In the genomic region with DNA sequence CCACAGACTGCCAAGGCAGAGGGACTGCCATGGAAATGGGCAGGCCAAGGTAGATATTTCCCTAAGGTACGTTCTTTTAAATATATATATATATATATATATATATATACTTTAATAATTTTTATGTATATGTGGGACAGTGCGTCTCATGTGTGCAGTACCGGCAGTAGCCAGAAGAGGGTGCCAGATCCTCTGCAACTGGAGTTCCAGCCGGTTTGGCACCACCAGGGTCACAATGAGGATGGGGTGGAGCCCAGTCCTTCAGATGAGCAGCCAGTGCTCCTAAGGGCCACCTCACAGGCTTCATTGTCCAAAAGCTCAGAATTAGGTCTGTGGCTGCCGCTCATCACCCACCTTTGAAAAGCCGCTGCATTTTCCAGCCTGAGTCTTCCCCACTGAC, we compare ENCODE assay signal across 9 mouse cellular contexts. TPM values are rescaled to one million over a fixed set of nuclear protein-coding genes. Genes with fewer than 3 reads are reported as not detected.
A peak's percentile ranks its signal among the peaks of the same experiment; 100 is the strongest.
DNase-seq lines count a peak whose midpoint lies in the region; TF ChIP-seq lines count a peak whose summit lies in the region.
"Had no signal": no experiment of that assay in that cellular context is flagged by ENCODE, and none has a peak within 500 bp of the region (broad histone marks: within the 10 kb centered on the region; RNA-seq: fewer than 3 reads in every experiment).

No protein-coding gene starts in this region.

- H3K4me3 ChIP-seq in heart, adult 2 months: no peak overlapping the region
- no peak overlapping the region for H3K4me3 ChIP-seq in small intestine, adult 2 months (ENCODE audit: low read depth, low read length)

- TF ChIP-seq EP300 in heart, adult 2 months (IDR thresholded peaks at IDR 0.05; ENCODE audit: insufficient read depth, low read depth, low read length): no peak

- WGBS in heart, adult 2 months: 43% methylated on average over 6 of the region's 6 CpGs
- 51% methylated on average over 6 of the region's 6 CpGs for WGBS in small intestine, adult 2 months

- H3K4me1 ChIP-seq in heart, adult 2 months (ENCODE audit: control insufficient read depth, insufficient read depth, low read length): no peaks in the 10 kb centered on the region
- no peaks in the 10 kb centered on the region for H3K4me1 ChIP-seq in small intestine, adult 2 months (ENCODE audit: control insufficient read depth, insufficient read depth, insufficient read length, low read length)

- intact Hi-C loops in heart, adult 2 months (cut with DNase I): no loop called here

- no peaks in the 10 kb centered on the region for H3K79me2 ChIP-seq in heart, adult 2 months (replicated peaks; ENCODE audit: control insufficient read depth, insufficient read depth, low read length)

- no peak for TF ChIP-seq POLR2A in heart, adult 2 months (IDR thresholded peaks at IDR 0.05; ENCODE audit: insufficient read depth, low read depth, low read length)
- no peak for TF ChIP-seq POLR2A in small intestine, adult 2 months (IDR thresholded peaks at IDR 0.05; ENCODE audit: low read depth, low read length)

- H3K9ac ChIP-seq in heart, adult 2 months (ENCODE audit: low read depth, low read length): no peak overlapping the region

- H3K27ac ChIP-seq in heart, adult 2 months: no peak overlapping the region
- H3K27ac ChIP-seq in small intestine, adult 2 months (ENCODE audit: insufficient read depth, low read depth, low read length): no peak overlapping the region

- H3K27me3 ChIP-seq in heart, adult 2 months (ENCODE audit: control insufficient read depth, insufficient read depth, low read length): no peaks in the 10 kb centered on the region
- H3K27me3 ChIP-seq in small intestine, adult 2 months (ENCODE audit: control insufficient read depth, insufficient read depth, low read length): no peaks in the 10 kb centered on the region

- DNase-seq in heart, adult 2 months: peak in 1 of 2 experiments; percentile 23
- DNase-seq in heart, adult 8-10 months (ENCODE audit: low spot score): no peak
- DNase-seq in ovary, postnatal 36 days (ENCODE audit: low spot score): peak; percentile 18
- DNase-seq in ovary, adult 18-20 months (ENCODE audit: low spot score): no peak
- DNase-seq in c-Kit-negative CD71-positive TER-119-positive erythroid progenitor cells, embryonic 14.5 days (ENCODE audit: low read depth, low spot score): peak; percentile 21
- DNase-seq in kidney, postnatal 4 days: peak; percentile 77 to 79
- no peak for DNase-seq in adipocyte (ENCODE audit: low spot score)

- H3K36me3 ChIP-seq in heart, adult 2 months (ENCODE audit: control insufficient read depth, insufficient read depth, low read length): no peaks in the 10 kb centered on the region
- no peaks in the 10 kb centered on the region for H3K36me3 ChIP-seq in small intestine, adult 2 months (ENCODE audit: control insufficient read depth, insufficient read depth, low read length)

- peak; percentile 60 for TF ChIP-seq CTCF in heart, adult 2 months (IDR thresholded peaks at IDR 0.05)
- TF ChIP-seq CTCF in small intestine, adult 2 months (IDR thresholded peaks at IDR 0.05; ENCODE audit: extremely low read depth, insufficient read length, insufficient replicate concordance, low read depth, low read length): peak; percentile 54; the same call in 1 of the 2 replicates

RNA-seq across cellular contexts. Expression of a gene that starts 6.3 kb away (rescaled TPM):
- not detected for total RNA-seq in heart, adult 2 months (2021)
- polyA plus RNA-seq in heart, adult 2 months (2012; rRNA removed): 0.10 TPM in 1 of 2 replicates, not detected in the other
- total RNA-seq in heart, adult 8-10 months (2022): not detected
- not detected in 2 replicates for polyA plus RNA-seq in small intestine, adult 2 months (2012; rRNA removed)
- total RNA-seq: left cerebral cortex, postnatal 25 days had no signal

RNA-seq across cellular contexts. Expression of a gene that starts 25.8 kb away (rescaled TPM):
- total RNA-seq in heart, adult 2 months (2021): 10 to 100 TPM; 12.7 to 12.9 TPM
- polyA plus RNA-seq in heart, adult 2 months (2012; rRNA removed): 27.4 and 31.8 TPM in 2 replicates
- 10 to 100 TPM; 10.6 to 17.6 (median 15.3) TPM for total RNA-seq in heart, adult 8-10 months (2022)
- 61.5 and 89.9 TPM in 2 replicates for polyA plus RNA-seq in small intestine, adult 2 months (2012; rRNA removed)

RNA-seq across cellular contexts. Expression of a gene that starts 33.0 kb away (rescaled TPM):
- under 1 TPM in 1 of 2 experiments, not detected in 1; 0.10 TPM for total RNA-seq in heart, adult 2 months (2021)
- 0.02 and 0.09 TPM in 2 replicates for polyA plus RNA-seq in heart, adult 2 months (2012; rRNA removed)
- total RNA-seq in heart, adult 8-10 months (2022): under 1 TPM in 1 of 4 experiments, not detected in 3; 0.16 TPM
- polyA plus RNA-seq in small intestine, adult 2 months (2012; rRNA removed): 0.89 and 1.0 TPM in 2 replicates

RNA-seq across cellular contexts. Expression of a gene that starts 47.2 kb away (rescaled TPM):
- 1 to 10 TPM; 2.3 to 3.5 TPM for total RNA-seq in heart, adult 2 months (2021)
- 2.4 and 3.8 TPM in 2 replicates for polyA plus RNA-seq in heart, adult 2 months (2012; rRNA removed)
- 1 to 10 TPM; 3.1 to 7.1 (median 4.8) TPM for total RNA-seq in heart, adult 8-10 months (2022)
- 216 and 451 TPM in 2 replicates for polyA plus RNA-seq in small intestine, adult 2 months (2012; rRNA removed)

RNA-seq across cellular contexts. Expression of a gene that starts 56.9 kb away (rescaled TPM):
- total RNA-seq in heart, adult 2 months (2021): 1 to 10 TPM; 1.9 to 2.1 TPM
- 2.9 and 3.7 TPM in 2 replicates for polyA plus RNA-seq in heart, adult 2 months (2012; rRNA removed)
- total RNA-seq in heart, adult 8-10 months (2022): 1 to 10 TPM; 1.2 to 2.0 (median 1.2) TPM
- 1.6 TPM in 2 replicates for polyA plus RNA-seq in small intestine, adult 2 months (2012; rRNA removed)

Comparison
In these comparisons a context has a peak if more than half of its experiments do, and no peak if none do; other contexts are left out.
1. DNase-seq: peak in ovary, postnatal 36 days (single experiment), c-Kit-negative CD71-positive TER-119-positive erythroid progenitor cells, embryonic 14.5 days (single experiment) and kidney, postnatal 4 days (2 of 2); none in heart, adult 8-10 months (single experiment), ovary, adult 18-20 months (single experiment) and adipocyte (single experiment).